Mouse (Mus musculus) liver, postnatal 0 days (tissue): Measurements from ENCODE around the gene Rad51b.
"Not testable (repeated sequence)": the region's sequence is repeated elsewhere in the genome, so short reads cannot be mapped to it uniquely, and the experiment has no call there.

Source experiments
- CTCF ChIP-seq: sonication (generic); IDR thresholded peaks from 2 replicates; pipeline ENCODE4 v1.5.1; 2016; ENCODE audit warnings: antibody characterized with exemption, low read depth
- EP300 ChIP-seq: IDR thresholded peaks from 2 replicates; pipeline ENCODE4 v1.6.1; 2016; ENCODE audit warnings: antibody characterized with exemption, low read depth, mild to moderate bottlenecking

DNA sequence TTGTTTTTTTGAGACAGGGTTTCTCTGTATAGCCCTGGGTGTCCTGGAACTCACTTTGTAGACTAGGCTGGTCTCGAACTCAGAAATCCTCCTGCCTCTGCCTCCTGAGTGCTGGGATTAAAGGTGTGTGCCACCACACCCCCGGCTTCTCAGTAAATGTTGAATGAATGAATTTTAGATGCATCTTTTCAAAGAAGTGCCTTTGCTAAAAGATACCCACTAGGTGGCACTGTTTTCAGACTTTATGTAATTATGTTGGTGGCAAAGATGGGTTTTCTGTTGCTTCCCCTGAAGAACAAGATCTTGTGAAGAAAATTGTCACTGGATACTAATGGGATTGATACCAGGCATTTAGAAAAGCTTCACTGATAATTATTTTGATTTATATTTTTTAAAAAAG lies 25.5 kb downstream of the Rad51b start:
- peak; percentile 62 for TF ChIP-seq CTCF
- not testable (repeated sequence) for TF ChIP-seq EP300
